Mouse (Mus musculus): Measurements from ENCODE around the gene E2f8.

The E2f8 gene

DNA sequence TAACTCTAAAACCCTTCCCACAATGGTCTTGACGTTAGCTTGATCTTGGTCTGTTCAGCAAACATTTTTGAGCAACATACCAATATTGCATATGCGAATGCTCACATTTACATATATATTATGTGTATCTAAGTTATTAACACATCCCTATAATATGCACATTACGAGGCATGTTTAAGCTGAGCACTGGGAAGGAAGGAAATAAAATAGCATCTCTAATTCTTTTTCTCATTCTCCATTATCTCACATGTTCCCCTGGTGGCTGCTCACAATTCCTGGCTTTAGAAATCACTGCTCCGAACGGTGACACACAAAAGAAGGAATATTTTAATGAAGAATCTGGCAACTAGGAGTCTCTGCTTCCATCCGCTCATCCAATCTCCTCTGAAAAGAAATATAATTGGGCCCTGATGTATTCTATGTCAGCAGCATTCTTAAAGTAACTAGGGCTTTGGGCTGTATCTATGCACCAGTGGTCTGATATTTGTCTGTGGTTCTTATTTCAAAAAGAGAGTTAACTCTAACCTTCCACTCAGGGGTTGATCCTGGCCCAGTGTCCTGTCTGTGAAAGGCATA, 29.8 kb downstream of the E2f8 start:
- no peak for DNase-seq

DNA sequence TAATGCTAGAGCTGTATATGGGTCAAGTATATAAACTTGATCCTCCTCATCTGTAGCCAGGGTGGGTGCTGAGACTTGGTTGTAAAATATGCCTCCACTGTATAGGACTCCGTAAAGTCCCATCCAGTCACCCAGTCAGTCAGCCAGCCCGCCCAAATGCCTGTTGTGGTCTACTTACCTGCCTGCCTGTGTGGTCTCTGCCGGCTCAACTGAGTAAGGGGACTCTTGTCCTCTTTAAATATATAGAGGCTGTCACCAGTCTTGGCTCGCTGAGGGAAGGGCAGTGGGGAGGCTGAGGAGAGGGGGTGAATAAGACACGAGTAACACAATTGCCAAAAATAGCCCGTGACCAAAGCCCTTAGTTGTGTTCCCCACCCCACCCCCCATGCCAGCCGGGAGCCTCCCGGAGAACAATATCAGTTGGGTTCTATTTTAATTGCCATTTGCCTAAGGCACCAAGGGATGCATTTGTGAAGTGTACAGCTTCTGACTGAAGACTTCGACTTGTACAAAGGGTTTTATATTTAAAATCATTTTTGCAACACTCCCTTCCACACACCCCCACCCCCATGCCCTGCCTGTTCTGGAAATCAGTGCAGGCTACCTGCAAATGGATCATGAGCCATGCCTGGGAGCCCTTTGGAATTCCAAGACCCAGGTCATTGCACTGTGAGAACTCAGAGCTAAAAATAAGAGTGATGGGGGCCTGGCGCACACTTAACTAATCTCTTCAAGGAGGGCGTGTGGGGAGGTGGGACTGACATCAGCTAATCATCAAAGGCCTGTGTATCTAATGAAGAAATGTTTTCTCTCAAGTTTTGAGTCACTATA, 33.4 kb downstream of the E2f8 start, which contains the start of gene Csrp3:
Gene Csrp3, minus strand, starts transcription at position 214 of the 831 bp plus-strand sequence.
- no peak for DNase-seq

DNA sequence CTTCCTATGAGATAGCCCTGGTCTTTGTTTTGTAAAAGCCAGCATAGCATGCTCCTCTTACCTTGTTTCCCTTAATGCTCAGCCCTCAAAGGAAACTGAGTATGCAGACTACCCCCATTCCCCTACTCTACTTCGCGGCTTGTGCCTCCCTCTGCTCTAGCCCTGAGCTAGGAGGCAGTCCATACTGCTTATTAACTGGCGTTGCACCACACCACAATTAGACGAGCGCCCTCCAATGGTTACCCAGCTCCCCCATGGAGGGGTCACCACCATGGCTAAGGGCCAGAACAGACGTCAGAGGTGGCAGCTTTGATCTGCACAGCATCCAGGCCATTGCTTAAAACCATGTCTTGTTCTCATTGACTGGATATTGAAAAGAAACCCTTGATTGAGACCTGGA, 34.6 kb downstream of the E2f8 start:
- DNase-seq = no peak

DNA sequence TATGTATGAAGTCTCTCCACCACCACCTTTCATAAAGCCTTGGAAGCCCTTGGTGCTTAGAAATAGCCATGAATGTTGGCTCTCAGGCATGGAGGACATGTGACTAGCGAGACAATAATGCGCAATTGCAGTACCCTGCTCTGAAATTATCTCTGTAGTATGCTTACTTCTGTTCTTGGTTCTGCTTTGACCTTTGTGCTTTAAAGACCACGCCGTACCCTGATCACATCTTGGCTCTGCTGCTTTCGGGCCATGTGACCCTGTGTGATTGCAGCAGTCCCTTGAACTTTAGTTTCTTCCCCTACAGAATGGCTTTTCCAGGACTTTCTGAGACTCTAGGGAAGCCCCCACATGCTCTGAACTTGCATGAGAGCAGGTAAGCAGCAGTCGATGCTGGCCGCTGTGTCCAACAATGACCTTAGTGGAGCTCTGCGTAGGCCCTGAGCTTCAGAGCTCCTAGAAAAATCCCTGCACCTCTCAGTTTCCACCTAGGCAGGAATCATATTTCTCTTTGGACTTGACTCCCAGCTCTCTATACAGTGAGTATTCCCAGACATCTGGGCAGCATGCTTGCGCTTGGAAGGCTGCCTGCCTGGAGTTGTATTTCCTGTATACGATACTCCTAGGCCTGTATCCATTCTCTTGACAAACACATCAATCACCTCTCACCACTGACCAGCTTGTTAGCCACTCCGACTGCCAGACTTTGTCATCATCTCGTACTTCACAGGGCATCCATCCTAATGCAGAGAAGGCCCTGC, 36.0 kb downstream of the E2f8 start:
- DNase-seq = no peak

DNA sequence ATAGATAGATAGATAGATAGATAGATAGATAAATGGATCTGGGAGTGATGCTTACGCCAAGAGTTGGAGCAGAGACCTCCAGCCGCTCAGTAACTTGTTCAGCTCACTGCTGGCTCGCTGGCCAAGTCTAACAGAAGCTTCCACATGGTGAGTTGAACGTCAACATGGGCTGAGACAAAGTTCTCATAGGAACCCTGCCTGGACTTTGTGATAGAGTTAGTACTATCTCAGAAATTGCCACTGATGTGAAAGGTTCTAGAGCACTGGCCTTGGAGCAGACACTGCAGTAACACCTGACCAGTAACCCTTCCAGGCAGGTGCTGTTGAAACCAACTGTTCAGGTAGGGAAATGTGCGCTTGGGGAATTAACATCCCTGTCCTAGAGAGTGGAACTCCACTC, 37.9 kb downstream of the E2f8 start:
- DNase-seq = no peak

DNA sequence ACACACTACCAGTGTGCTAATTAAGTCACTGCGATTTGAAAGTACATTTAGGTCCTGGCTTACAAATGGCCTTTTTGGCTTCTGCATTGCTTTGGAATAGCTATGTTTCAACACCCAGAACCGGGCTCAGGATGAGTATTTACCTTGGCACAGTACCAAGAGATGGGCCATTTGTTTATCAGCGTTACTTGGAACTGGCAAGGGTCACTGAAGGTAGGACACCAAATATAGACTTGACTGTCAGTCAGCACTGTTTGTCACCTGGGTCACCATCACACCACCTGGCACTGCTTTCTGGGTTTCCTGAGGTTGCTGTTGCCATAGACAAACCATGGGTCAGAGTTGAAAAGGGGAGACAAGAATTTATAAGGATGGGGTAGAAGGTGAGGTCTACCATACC, 39.0 kb downstream of the E2f8 start:
- no peak for DNase-seq

DNA sequence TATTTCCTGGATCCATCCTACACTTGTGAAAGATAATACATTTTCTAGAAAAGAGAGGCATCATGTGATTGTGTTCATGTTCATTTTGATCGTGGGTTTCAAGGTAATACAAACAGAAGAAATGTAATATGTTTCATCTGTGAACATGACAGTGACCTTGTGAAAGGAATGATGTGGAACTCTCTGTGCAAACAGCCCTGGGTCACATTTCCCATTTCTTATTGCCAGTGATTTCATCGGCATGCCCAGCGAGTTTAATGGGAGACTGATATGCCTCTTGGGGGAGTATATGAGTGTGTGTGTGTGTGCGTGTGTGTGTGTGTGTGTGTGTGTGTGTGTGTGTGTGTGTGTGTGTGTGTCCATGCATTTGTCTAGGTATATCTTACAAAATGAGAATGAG, 39.9 kb downstream of the E2f8 start:
- no peak for DNase-seq

DNA sequence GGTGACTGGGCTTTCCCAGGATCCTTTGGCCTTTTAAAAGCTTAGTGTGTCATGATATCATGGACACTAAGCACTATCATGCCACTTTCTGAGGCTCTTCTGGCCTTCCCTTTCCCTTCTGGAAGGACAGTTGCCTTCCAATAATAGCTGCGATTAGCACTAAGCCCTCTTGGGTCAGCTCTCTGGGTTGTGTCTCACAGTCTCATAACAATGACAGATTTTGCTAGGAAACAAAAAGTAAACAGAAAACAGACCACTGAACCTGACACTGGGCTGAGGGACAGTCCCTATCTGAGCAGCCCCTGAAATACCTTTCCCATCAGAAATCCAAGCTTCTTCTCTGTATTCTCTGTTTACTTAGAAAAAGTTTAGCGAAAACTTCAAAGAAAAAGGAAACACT, 40.9 kb downstream of the E2f8 start:
- no peak for DNase-seq

DNA sequence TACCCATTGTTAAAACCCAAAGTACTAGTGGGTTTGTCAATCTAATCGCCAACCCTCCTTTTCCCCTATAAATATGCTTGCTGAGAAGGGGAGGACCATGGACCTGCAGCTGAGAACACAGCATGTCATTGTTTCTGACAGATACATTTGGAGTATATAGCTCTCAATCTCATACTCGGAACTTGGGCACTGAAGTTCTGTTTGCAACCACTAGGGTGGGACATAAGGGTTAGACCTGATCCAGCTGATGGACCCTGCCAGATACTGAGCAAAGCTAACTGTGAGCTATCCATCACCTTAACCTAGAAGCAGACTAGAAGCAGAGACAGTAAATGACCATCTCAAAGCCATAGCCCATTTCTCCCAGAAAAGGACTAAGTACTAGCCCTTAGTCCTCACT, 43.0 kb downstream of the E2f8 start:
- no peak for DNase-seq

DNA sequence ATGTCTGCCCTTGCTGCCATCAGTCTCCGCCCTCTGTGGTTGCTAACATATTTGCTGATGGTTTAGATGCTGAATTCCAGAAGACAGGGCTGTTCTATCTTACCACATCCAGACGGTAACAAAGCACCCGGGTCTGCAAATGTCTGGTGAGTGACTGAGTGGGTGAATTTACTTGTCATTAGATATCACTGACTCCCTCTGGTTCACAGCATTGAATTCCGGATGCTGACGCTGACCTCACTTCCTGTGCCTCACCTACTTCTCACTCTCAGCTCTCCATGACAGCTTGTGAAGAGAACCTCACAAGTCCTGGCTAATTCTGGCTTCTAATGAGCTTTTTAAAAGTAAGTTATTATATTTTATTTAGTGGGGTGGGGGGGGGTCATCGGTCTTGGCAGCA, 44.4 kb downstream of the E2f8 start:
- DNase-seq = no peak

DNA sequence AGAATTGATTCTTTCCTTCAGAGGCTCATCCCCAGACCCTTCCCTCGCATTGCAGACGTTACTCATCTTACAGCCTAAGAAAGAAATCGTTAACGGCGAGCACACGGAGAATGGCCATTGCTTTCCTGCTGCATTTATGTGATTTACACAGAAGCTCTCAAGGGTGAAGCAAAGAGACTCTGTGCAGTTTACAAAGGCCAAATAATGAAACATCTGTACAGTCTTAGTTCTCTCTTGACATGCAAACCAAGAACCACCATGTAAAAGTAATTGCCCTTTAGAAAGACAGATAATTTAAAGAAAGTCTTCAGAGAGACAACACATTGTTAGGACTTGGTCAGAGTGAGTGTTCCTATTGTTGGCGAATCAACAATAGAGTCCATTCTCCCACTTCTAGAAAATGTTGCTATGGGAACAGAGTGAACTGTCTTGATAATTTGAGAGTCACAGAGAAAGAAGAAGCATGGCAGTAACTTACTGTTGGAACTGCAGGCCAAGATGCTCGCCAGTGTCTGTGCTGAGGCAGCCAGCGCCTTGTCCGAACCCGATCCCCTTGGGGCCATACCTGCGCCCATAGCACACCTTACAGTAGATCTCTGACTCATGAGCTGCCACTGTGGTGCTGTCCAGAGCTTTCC, 46.3 kb downstream of the E2f8 start:
- DNase-seq = no peak

DNA sequence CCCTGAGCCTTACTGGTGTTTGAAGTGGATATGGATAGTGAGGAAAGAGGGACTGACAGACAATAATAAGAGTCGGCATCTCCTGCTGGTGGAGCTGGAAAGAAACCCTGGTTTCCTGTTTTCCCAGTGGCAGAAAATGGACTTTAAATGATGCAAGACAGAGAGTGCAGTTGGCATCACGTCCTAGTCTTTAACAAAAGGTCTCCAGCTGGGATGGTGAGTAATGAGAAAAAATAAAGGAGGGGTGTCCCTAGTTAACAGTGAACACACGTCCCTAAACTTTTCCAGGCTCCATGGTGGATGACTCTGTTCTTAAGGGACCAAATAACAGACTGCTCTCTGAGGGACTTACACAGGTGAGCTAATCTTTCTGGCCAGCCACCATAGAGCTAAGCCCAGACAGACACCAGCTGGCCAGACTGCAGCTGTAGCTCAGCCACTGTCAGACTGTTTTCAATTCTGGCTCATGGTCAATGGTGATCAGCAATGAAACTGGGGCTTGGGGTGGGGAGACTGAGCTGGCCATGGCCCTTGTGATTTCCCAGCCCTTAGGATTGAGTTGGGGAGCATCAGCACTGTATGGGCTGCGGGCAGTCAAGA, 46.9 kb downstream of the E2f8 start:
- DNase-seq = no peak

DNA sequence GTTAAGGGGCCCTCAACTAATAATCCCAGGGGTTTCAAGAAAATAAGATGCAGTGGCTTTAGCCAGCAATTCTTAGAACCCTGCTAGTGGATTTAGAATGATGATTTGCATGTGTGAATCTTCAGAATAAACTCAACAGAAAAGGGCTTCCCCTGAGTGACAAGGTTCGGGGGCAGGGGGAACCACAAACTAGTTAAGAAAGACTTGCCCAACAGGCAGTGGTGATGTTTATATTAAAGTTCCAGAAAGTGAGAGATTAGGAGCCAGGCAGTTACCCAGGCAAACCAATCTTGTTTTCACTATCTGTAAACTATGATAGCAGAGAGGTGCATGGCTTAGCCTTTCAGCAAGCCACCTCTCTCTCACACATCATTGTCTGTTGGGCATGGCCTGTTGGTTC, 48.7 kb downstream of the E2f8 start:
- DNase-seq = no peak

DNA sequence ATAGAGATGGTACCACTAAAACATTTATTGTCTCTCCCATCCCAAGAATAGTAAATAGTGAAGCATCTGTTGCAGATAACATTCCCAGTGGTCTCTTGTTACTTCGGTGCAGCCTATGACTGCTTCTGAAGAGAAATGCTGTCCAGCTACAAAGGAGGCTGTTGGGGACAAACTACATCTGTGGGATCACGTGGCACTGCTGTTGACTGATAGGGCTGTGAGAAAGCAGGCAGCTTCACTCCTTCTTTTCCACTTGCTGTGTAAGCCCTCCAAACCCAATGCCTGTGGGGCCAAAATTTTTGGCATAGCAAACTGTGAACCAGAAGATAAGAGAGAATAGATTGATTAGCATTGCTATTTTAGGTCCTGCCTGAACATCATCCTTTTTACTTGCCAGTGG, 51.0 kb downstream of the E2f8 start:
- DNase-seq = no peak

DNA sequence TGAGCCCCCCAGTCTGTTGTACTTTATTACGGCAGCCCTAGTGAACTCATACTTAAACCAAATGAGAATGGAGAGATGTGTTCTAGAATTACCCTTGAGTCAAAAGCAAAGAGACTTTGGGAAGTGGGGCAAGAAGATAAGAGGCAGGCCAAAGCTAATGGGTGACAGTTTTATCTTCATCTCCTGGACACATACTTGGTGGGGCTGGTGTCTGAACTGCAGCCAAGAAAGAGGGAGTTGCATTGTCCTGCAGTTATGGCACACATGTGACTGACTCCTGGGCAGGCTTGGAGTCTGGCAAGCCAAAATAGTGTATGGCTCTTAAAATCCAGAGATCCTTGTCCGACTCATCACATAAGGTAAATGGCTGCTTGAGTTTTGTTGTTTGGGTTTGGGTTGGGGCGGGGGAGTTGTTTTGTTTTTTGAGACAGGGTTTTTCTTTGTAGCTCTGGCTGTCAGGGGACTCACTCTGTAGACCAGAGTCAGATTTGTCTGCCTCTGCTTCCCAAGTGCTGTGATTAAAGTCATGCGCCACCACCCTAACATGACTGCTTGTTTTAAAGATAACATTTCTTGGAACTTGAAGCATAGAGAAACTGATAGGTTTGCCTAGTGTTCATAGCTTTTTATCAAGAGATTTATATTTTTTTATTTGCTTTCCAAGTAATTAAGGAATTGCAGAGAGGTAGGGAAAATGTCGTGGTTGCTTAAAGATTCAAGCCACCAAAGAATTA, 52.1 kb downstream of the E2f8 start:
- no peak for DNase-seq

DNA sequence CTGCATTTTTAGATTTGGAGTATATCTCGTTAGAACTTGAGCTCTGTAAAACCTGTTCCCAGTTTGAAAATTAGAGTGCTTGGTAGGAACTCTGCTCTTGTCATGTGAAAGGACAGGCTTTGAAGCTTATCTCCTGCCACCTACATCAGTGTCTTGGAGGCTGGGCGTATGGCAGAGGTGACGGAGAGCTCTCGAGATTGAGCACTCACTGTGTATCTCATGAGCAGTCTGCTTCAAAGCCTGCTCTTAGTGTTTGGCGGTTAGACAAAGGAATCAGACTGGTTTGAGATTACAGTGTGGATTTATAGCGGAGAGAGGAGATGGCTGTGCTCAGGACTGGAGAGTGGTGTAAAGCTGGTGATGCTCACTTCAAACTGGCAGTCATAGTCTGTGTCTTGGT, 56.2 kb downstream of the E2f8 start:
- no peak for DNase-seq

DNA sequence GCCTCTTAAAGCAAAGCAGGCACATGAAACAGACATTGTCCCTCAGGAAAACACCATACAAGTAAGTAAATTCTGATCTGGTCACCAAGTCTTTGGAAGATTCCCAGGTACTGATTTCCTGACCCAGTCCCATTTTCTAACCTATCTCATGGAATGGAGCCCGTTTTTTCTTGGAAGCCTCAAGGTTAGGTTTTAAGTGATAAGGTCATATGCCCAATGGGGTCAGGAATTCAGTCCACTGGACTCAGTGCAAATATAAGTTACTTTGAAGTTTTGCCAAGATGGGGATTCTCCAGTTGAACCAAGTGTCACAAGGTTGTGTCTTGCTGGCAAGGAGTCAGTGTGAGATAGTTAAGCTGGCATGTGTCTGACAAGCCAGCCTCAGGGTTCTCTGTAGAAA, 56.7 kb downstream of the E2f8 start:
- no peak for DNase-seq

DNA sequence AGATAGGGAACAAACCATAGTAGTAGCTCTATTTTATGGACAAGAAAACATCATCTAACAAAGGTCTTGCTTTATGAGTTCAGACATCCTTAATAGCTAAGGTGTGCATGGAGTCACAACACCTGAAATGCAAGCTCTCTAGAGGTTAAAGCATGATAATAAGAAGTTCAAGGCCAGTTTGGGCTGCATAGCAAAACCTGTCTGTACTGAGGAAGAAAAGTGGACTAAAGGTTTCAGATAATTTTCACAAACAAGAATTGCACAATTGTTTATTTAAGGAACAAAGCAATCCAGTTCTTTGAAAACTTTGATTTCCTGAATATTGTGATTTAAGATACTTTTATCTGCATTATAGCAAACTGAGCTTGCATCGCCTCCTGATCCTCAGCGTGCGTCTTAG, 57.8 kb downstream of the E2f8 start:
- DNase-seq = no peak

DNA sequence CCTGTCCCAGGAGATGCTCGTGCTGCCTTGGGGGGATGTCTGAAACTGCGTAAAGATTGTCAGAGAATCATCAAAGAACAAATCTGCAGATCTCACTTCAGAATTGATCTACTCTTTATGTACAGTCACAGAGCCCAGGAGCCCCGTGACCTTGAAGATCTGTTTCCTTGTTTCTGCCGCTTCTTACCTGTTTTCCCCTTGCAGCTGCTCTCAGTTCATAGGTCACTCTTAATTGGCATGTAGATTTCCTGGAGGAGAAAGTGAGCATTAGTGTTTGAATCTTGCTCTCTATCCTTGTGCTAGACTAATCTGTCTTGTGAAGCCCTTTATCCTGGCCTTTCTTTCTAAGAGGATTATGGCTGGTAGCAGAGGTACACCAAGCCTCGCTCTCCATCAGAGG, 59.7 kb downstream of the E2f8 start:
- DNase-seq = no peak
